Mouse (Mus musculus) v-Abl transformed pro-B cells (cell line): Measurements from ENCODE around the gene Catsperd.
"Not testable (repeated sequence)": the region's sequence is repeated elsewhere in the genome, so short reads cannot be mapped to it uniquely, and the experiment has no call there.

Experiments
- in situ Hi-C, 2 experiments: fragments of 400-800 bp; cut with MboI; formaldehyde crosslinking; loops; one replicate each; pipeline ENCODE4 v1.15.1; 2025; ENCODE audit not compliant: unreplicated experiment in 2 of 2

Catsperd gene

DNA sequence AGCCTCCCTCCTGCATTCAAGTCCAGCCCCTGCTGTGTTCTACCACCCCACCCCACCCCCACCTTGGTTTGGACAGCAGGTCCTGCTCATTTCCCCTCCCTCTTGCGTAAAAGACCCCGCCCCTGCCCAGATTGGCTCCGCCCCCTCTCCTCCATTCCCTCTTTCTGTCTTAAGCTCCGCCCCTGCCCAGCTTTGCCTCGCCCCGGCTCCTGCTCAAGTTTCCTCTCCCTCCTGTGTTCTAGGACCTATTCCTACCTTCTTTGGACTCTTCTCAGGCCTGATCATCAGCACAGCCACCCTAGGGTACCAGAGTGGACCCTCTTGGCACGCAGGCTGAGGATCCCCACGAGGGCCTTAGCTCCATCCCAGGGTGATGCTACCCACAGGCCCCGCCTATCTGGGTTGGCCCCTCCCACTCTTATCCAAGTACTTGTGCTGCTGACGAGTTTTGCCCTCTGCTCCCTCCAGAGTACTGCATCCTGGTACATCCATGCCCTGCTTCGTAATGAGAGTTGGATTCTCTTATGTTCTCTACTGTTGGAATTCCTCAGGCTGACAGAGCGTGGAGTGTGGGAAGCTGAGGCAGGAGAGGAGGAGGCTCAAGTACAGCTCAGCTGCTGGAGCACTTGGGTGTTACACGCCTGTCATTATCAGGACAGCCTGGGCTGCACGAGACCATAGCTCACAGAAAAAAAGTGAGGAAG lies 15.9 kb upstream of the Catsperd start:
- in situ Hi-C loops: loop anchor here in 1 of 2 experiments (5.0 kb wide), 1 partner anchor 35 kb away; no protein-coding TSS in a partner anchor

GRCm38 (mm10) chr17:56612565-56612939 lies 15.4 kb upstream of the Catsperd start:
- in situ Hi-C loops: loop anchor here in 1 of 2 experiments (5.0 kb wide), 1 partner anchor 35 kb away; no protein-coding TSS in a partner anchor

DNA sequence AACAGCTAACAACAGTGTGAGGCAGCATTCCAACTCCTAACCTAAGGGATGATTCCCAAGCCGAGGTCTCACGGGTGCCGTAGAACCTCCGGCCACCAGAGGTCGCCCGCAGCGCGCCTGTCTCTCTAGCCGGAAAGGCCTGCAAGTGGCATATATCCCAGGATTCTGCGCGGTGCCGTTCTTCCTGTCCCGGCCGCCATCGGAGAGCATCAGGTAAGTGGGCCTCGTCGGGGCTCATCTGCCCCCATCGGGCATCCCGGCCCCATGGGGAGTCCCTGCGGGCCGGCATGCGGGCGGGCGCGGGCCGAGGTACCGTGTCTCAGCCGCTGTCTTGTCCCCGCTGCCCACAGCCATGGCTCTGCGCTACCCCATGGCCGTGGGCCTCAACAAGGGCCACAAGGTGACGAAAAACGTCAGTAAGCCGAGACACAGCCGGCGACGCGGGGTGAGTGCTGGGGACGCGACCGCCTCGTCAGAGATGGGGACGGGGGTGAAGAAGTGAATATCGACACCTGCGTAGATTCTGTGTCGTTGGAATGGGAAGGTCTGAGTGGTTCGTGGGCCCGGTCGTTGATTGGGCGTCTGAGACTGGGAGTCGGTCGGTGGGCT lies 14.6 kb upstream of the Catsperd start, which contains the start of gene Rpl36:
Gene Rpl36 (plus strand): TSS at position 181 of the 609 bp plus-strand sequence.
- in situ Hi-C loops: loop anchor here in 1 of 2 experiments (5.0 kb wide), 1 partner anchor 34 kb away; no protein-coding TSS in a partner anchor

DNA sequence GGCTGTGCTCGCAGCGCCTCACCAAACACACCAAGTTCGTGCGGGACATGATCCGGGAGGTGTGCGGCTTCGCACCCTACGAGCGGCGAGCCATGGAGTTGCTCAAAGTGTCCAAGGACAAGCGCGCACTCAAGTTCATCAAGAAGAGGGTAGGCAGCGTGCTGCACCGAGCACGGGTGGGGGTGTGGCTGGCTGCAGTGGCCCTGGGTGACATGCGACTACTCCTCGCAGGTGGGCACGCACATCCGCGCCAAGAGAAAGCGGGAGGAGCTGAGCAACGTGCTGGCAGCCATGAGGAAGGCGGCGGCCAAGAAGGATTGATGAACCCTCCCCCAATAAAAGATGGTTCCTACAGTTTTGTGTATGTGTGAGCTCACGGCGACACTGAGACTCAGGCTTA lies 14.1 kb upstream of the Catsperd start:
- in situ Hi-C loops: loop anchor here in 1 of 2 experiments (5.0 kb wide), 1 partner anchor 33 kb away; no protein-coding TSS in a partner anchor

- in situ Hi-C loops: loop anchor here (5.0 kb wide), 3 partner anchors 33 to 53 kb away; no protein-coding TSS in a partner anchor
These were observed 13.4 kb upstream of the Catsperd start for GRCm38 (mm10) chr17:56614391-56615135.

DNA sequence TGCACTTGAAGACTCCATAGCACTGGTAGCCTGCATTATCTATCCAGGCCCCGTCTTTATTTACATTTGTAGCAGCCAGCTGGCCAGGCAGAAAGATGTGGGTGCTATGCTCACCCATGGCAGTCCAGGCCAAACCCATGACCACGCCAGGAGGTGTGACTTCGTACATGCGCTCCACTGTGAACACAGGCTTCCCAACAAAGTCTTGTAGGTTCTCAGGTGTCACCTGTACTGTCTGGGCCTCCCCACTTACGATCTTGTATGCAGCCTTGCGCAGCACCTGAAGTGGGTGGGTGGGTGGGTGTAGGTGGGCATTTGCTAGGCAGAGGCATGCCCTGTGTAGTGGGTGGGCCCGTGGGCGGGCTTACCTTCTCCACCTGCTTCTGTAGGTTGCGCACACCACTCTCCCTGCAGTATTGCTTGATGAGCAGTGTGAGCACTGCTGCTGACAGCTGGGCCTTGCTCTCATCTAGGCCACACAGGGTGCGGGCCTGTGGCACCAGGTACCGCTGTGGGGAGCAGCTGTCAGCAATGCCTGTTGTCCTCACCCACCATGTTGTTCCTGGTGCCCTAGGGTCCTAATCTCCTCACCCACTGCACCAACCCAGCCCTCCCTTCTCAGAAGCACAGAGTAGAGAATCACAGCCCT lies 12.7 kb upstream of the Catsperd start:
- in situ Hi-C loops: loop anchor here (5.0 kb wide), 2 partner anchors 47 to 52 kb away; no protein-coding TSS in a partner anchor

DNA sequence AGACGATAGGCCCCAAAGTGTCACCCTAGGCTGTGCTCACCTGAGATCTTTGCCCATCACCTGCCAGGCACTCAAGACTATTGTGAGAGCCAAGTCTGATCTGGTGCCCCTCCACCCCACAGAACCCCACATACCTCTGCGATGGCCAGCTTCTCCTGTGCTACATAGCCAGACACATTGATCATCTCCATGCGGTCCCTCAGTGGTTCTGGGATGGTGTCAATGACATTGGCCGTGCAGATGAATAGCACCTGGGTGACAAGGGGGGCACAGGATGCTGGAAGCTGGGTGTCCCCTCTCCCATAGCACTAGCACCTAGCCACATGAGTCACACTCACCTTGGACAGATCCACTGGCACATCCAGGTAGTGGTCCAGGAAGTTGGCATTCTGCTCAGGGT lies 12.2 kb upstream of the Catsperd start:
- in situ Hi-C loops: loop anchor here (5.0 kb wide), 2 partner anchors 47 to 52 kb away; no protein-coding TSS in a partner anchor

- in situ Hi-C loops: loop anchor here (5.0 kb wide), 2 partner anchors 46 to 51 kb away; no protein-coding TSS in a partner anchor
These were observed 11.2 kb upstream of the Catsperd start for GRCm38 (mm10) chr17:56616725-56617124.

DNA sequence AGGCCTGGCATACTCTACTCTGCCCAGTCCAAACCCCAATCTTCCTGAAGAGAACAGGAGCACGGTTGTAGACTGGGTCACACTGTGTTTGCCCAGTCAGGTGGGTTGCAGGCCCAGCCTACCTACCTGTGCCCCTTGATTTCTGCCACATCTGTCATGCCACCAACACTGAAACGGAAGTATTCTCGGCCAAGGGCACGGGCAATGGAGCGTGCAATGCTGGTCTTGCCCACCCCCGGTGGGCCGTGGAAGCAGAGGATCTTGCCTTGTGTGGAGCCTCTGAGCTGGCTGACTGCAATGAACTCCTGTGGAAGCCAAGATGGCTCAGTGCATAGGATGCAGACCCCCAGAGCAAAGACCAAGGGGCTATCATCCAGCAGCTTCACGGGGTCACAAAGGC lies 10.3 kb upstream of the Catsperd start:
- in situ Hi-C loops: loop anchor here (5.0 kb wide), 2 partner anchors 45 to 50 kb away; no protein-coding TSS in a partner anchor

DNA sequence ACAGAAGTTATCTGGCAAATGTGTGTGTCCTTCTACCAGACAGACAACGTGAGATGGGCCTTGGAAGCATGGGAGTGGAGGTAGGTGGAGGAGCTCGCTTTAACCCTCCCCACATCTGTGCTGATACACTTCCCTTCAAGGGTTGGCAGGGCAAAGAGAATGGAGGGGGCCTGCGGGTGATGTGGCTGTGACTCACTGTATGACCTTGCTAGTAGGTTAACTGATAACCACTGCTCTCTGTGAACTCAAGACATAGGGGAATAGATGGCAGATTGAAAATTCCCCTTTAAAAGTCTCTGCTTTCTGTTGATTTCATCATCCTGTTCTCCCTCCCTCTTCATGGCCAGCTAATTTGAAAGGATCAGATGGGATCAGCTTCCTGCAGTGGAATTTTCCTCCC lies 2.4 kb upstream of the Catsperd start:
- in situ Hi-C loops: no loop called here

DNA sequence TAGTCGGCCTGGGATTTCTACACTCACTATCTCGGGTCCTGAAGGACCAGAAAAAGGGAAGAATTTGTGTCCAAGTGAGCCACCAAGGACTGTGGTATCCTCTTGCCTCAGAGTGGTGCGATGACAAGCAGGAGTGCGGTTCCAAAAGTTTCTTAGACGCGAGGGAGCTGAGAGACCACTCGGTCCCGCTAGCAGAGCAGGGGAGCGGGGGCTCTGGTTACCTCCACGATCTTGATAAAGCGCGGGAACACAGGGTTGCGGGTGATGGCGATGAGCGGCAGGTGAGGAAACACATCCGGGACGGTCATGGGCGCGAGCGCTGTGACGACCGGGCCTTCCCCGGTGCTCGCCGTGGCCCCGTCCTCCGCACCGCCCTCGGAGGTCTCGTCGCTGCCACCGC lies 1.7 kb upstream of the Catsperd start:
- in situ Hi-C loops: no loop called here

DNA sequence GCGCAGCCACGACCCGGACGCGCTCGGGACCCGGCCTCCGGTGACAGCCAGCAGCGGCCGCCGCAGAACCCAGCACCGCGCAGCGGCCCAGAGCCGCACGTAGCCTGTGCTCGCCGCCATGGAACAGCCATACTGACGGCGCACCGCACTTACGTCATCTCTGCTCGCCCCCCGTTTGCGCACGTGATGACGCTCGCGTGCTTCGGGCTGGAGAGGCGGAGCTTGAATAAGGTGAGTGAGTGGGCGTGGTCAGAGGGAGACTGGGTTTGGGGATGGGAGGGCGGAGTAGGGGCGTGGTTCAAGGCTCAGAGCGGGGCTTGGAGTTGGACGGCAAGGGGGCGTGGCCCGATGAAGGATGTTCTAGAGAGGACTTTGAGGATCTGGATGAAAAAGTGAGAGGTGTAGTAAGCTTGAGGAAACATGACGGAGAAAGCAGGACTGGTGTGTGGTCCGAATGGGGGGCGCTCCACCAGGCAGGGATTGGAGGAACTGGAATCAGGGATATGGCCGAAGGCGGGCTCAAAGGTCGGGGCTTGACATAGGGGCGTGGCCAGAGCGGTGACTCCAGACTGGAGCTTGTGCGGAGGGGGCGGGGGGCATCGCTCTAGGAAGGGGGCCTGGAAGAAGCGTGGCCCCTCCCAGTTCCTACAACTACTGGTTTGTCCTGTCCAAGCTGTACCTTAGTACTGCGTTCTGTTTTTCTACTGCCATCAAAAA lies 1.0 kb upstream of the Catsperd start, which contains the start of gene Lonp1:
Gene Lonp1 (minus strand): TSS at position 134 of the 717 bp plus-strand sequence.
- in situ Hi-C loops: no loop called here

GRCm38 (mm10) chr17:56629800-56630781 lies 2.1 kb downstream of the Catsperd start:
- in situ Hi-C loops: not testable (repeated sequence)

DNA sequence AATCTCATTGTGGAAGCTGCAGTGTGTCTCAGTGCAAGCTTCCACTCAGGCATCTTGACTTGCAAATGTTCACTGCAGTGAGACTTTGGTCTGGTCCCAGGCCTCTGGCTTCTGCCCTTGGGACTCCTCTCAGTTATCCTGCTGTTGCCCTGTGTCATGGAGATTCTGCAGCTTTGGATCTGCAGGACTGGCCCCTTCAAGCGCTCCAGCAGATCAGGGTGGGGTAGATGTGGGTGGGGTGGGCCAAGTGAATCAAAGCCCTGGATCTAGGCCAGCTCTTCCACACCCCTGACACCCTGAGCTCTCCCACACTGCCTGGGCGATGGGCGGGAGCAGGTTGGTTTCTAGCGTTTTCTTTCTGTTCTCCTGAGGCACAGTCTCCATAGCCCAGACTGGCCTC lies 3.9 kb downstream of the Catsperd start:
- in situ Hi-C loops: no loop called here

- in situ Hi-C loops: no loop called here
These were observed 6.1 kb downstream of the Catsperd start for GRCm38 (mm10) chr17:56634023-56634422.

GRCm38 (mm10) chr17:56643237-56643636 lies 15.3 kb downstream of the Catsperd start:
- in situ Hi-C loops: no loop called here

- in situ Hi-C loops: loop anchor here in 1 of 2 experiments (5.0 kb wide), 1 partner anchor 35 kb away; the partner anchor contains the start of gene Rpl36
These were observed 19.6 kb downstream of the Catsperd start for GRCm38 (mm10) chr17:56647546-56647945.

- in situ Hi-C loops: loop anchor here in 1 of 2 experiments (5.0 kb wide), 1 partner anchor 84 kb away; no protein-coding TSS in a partner anchor
These were observed 23.9 kb downstream of the Catsperd start for GRCm38 (mm10) chr17:56651801-56652200.
